Mouse (Mus musculus) bone marrow macrophage, adult 2 months (primary cell): ENCODE data around the gene Anks1b.

ENCODE experiments used
- CTCF ChIP-seq: IDR thresholded peaks from 2 replicates; pipeline ENCODE4 v1.5.1; 2012; ENCODE audit warnings: low read depth, mild to moderate bottlenecking, low read length, moderate library complexity
- POLR2A ChIP-seq: IDR thresholded peaks from 2 replicates; pipeline ENCODE4 v1.6.1; 2012; ENCODE audit warnings: mild to moderate bottlenecking, low read depth, low read length, borderline replicate concordance

DNA sequence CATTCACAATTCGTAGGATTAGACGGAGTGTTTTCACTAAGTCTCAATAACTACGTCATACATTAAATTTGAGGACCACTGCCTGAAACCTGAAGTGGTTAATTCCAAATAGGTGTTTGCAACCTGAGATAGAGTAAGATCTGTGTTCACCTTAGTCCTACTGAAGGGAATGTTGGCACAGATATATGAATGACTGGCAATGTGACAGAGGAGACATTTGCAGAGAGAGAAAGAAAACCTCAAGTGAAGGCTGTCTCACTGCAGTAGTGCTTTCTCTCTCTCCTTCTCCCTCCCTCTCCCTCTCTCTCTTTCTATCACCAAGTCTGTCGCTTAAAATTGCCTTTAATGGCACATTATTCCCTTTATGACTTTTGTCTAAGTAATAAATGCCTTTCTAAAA, 101.1 kb downstream of the Anks1b start:
- no peak for TF ChIP-seq CTCF
- TF ChIP-seq POLR2A, result no peak
